ENCODE assay signal across 12 mouse cellular contexts in genomic region chr10:127176756-127177155, GRCm38 (mm10). TPM values are rescaled to one million over a fixed set of nuclear protein-coding genes. Genes with fewer than 3 reads are reported as not detected.
DNase-seq lines count a peak whose midpoint lies in the region; ATAC-seq lines count a peak whose summit lies in the region.
"Had no signal": no experiment of that assay in that cellular context is flagged by ENCODE, and none has a peak within 500 bp of the region (broad histone marks: within the 10 kb centered on the region; RNA-seq: fewer than 3 reads in every experiment).

No protein-coding gene starts in this region.

- no peak overlapping the region for H3K27ac ChIP-seq in forebrain, embryonic 11.5 days (ENCODE audit: low read depth, low read length)
- no peak overlapping the region for H3K27ac ChIP-seq in forebrain, embryonic 15.5 days (replicated peaks)
- H3K27ac ChIP-seq in kidney, embryonic 15.5 days, result no peak overlapping the region
- no peak overlapping the region for H3K27ac ChIP-seq in limb, embryonic 13.5 days
- H3K27ac ChIP-seq: hindbrain, postnatal 0 days had no signal

- peak; percentile 50 for DNase-seq in forebrain, embryonic 11.5 days (ENCODE audit: low spot score)
- no peak for DNase-seq in kidney, adult 11 months
- DNase-seq in ES-CJ7 (ENCODE audit: low read depth, low spot score), result peak; percentile 60
- DNase-seq in urinary bladder, postnatal 36 days (ENCODE audit: low spot score in 2 of 2), result no peak
- DNase-seq in urinary bladder, adult 18-20 months (ENCODE audit: low spot score in 2 of 2), result no peak
- DNase-seq: gastrocnemius, postnatal 25 days; kidney, postnatal 4 days; lung, postnatal 36 days had no signal

- H3K9me3 ChIP-seq in forebrain, embryonic 11.5 days (ENCODE audit: control insufficient read depth, low read length), result no peaks in the 10 kb centered on the region
- no peaks in the 10 kb centered on the region for H3K9me3 ChIP-seq in forebrain, embryonic 15.5 days
- no peaks in the 10 kb centered on the region for H3K9me3 ChIP-seq in kidney, embryonic 15.5 days (replicated peaks)
- H3K9me3 ChIP-seq in limb, embryonic 13.5 days, result no peaks in the 10 kb centered on the region

- peaks cover 43% of the 10 kb centered on the region for H3K27me3 ChIP-seq in forebrain, embryonic 11.5 days (ENCODE audit: control insufficient read depth, insufficient read depth, low read length)
- H3K27me3 ChIP-seq in forebrain, embryonic 15.5 days, result peaks cover 45% of the 10 kb centered on the region
- peaks cover 74% of the 10 kb centered on the region for H3K27me3 ChIP-seq in kidney, embryonic 15.5 days
- peaks cover 65% of the 10 kb centered on the region for H3K27me3 ChIP-seq in limb, embryonic 13.5 days

- 4% methylated on average over 7 of the region's 7 CpGs for WGBS in forebrain, embryonic 11.5 days
- WGBS in forebrain, embryonic 15.5 days, result 8% methylated on average over 7 of the region's 7 CpGs
- 7% methylated on average over 7 of the region's 7 CpGs for WGBS in kidney, embryonic 15.5 days
- WGBS in limb, embryonic 13.5 days, result 7% methylated on average over 7 of the region's 7 CpGs

- no peak overlapping the region for H3K4me2 ChIP-seq in forebrain, embryonic 11.5 days (ENCODE audit: low read depth, low read length, severe bottlenecking)
- no peak overlapping the region for H3K4me2 ChIP-seq in forebrain, embryonic 15.5 days (replicated peaks)
- peak overlapping the region; percentile 75 for H3K4me2 ChIP-seq in kidney, embryonic 15.5 days
- peak overlapping the region; percentile 60 for H3K4me2 ChIP-seq in limb, embryonic 13.5 days (replicated peaks)

- no peak for ATAC-seq in forebrain, embryonic 11.5 days (replicated peaks; ENCODE audit: low FRiP score)
- no peak for ATAC-seq in forebrain, embryonic 15.5 days (replicated peaks)
- no peak for ATAC-seq in kidney, embryonic 15.5 days (replicated peaks; ENCODE audit: low FRiP score)
- no peak for ATAC-seq in limb, embryonic 13.5 days (ENCODE audit: low FRiP score, low read depth)

- H3K36me3 ChIP-seq in forebrain, embryonic 11.5 days (ENCODE audit: control insufficient read depth, insufficient read depth, low read length), result no peaks in the 10 kb centered on the region
- H3K36me3 ChIP-seq in forebrain, embryonic 15.5 days, result no peaks in the 10 kb centered on the region
- no peaks in the 10 kb centered on the region for H3K36me3 ChIP-seq in kidney, embryonic 15.5 days
- H3K36me3 ChIP-seq in limb, embryonic 13.5 days, result peaks cover 1% of the 10 kb centered on the region; the same call in 1 of the 2 replicates

- no peak overlapping the region for H3K9ac ChIP-seq in forebrain, embryonic 11.5 days (ENCODE audit: low read length)
- no peak overlapping the region for H3K9ac ChIP-seq in forebrain, embryonic 15.5 days (replicated peaks)
- H3K9ac ChIP-seq in kidney, embryonic 15.5 days, result no peak overlapping the region
- H3K9ac ChIP-seq in limb, embryonic 13.5 days, result no peak overlapping the region

- H3K4me1 ChIP-seq in forebrain, embryonic 11.5 days (replicated peaks; ENCODE audit: control insufficient read depth, insufficient read depth, low read length), result peaks cover 20% of the 10 kb centered on the region
- H3K4me1 ChIP-seq in forebrain, embryonic 15.5 days, result peaks cover 23% of the 10 kb centered on the region
- H3K4me1 ChIP-seq in kidney, embryonic 15.5 days, result peaks cover 42% of the 10 kb centered on the region
- peaks cover 28% of the 10 kb centered on the region for H3K4me1 ChIP-seq in limb, embryonic 13.5 days

- H3K4me3 ChIP-seq in forebrain, embryonic 11.5 days (ENCODE audit: low read depth, low read length), result no peak overlapping the region
- H3K4me3 ChIP-seq in forebrain, embryonic 15.5 days, result no peak overlapping the region
- peak overlapping the region; percentile 18; the same call in 1 of the 2 replicates for H3K4me3 ChIP-seq in kidney, embryonic 15.5 days (replicated peaks)
- H3K4me3 ChIP-seq in limb, embryonic 13.5 days, result 0 out of 2 replicates have a peak overlapping the region, but pooled peaks have one; percentile 10

RNA-seq across cellular contexts. Expression of gene Slc26a10, which starts 3.7 kb away (rescaled TPM):
- 0.93 and 1.1 TPM in 2 replicates for polyA plus RNA-seq in forebrain, embryonic 11.5 days (2014; fragmentation: Nextera tagmentation; extraction: Ambion mirVana)
- polyA plus RNA-seq in forebrain, embryonic 15.5 days (2015; fragmentation: Nextera tagmentation; extraction: Ambion mirVana), result 1.4 and 2.1 TPM in 2 replicates
- polyA plus RNA-seq in kidney, embryonic 15.5 days (2015; fragmentation: Nextera tagmentation; extraction: Ambion mirVana), result 3.1 and 3.3 TPM in 2 replicates
- polyA plus RNA-seq in limb, embryonic 13.5 days (2015; fragmentation: Nextera tagmentation; extraction: Ambion mirVana), result 1.4 and 1.6 TPM in 2 replicates

RNA-seq across cellular contexts. Expression of gene B4galnt1, which starts 11.7 kb away (rescaled TPM):
- polyA plus RNA-seq in forebrain, embryonic 11.5 days (2014; fragmentation: Nextera tagmentation; extraction: Ambion mirVana), result 7.8 and 8.4 TPM in 2 replicates
- 35.1 and 36.7 TPM in 2 replicates for polyA plus RNA-seq in forebrain, embryonic 15.5 days (2015; fragmentation: Nextera tagmentation; extraction: Ambion mirVana)
- polyA plus RNA-seq in kidney, embryonic 15.5 days (2015; fragmentation: Nextera tagmentation; extraction: Ambion mirVana), result 7.5 and 7.7 TPM in 2 replicates
- 6.2 and 6.9 TPM in 2 replicates for polyA plus RNA-seq in limb, embryonic 13.5 days (2015; fragmentation: Nextera tagmentation; extraction: Ambion mirVana)

RNA-seq across cellular contexts. Expression of gene Arhgef25, which starts 13.1 kb away (rescaled TPM):
- 31.6 and 33.5 TPM in 2 replicates for polyA plus RNA-seq in forebrain, embryonic 11.5 days (2014; fragmentation: Nextera tagmentation; extraction: Ambion mirVana)
- 31.4 and 32.3 TPM in 2 replicates for polyA plus RNA-seq in forebrain, embryonic 15.5 days (2015; fragmentation: Nextera tagmentation; extraction: Ambion mirVana)
- 40.6 and 52.6 TPM in 2 replicates for polyA plus RNA-seq in kidney, embryonic 15.5 days (2015; fragmentation: Nextera tagmentation; extraction: Ambion mirVana)
- 108 and 111 TPM in 2 replicates for polyA plus RNA-seq in limb, embryonic 13.5 days (2015; fragmentation: Nextera tagmentation; extraction: Ambion mirVana)

RNA-seq across cellular contexts. Expression of gene Dtx3, which starts 18.8 kb away (rescaled TPM):
- 157 and 170 TPM in 2 replicates for polyA plus RNA-seq in forebrain, embryonic 11.5 days (2014; fragmentation: Nextera tagmentation; extraction: Ambion mirVana)
- 211 and 222 TPM in 2 replicates for polyA plus RNA-seq in forebrain, embryonic 15.5 days (2015; fragmentation: Nextera tagmentation; extraction: Ambion mirVana)
- polyA plus RNA-seq in kidney, embryonic 15.5 days (2015; fragmentation: Nextera tagmentation; extraction: Ambion mirVana), result 100 and 129 TPM in 2 replicates
- polyA plus RNA-seq in limb, embryonic 13.5 days (2015; fragmentation: Nextera tagmentation; extraction: Ambion mirVana), result 169 and 173 TPM in 2 replicates

RNA-seq across cellular contexts. Expression of gene Pip4k2c, which starts 34.6 kb away (rescaled TPM):
- 16.4 and 17.2 TPM in 2 replicates for polyA plus RNA-seq in forebrain, embryonic 11.5 days (2014; fragmentation: Nextera tagmentation; extraction: Ambion mirVana)
- 24.9 and 26.1 TPM in 2 replicates for polyA plus RNA-seq in forebrain, embryonic 15.5 days (2015; fragmentation: Nextera tagmentation; extraction: Ambion mirVana)
- 41.1 and 43.5 TPM in 2 replicates for polyA plus RNA-seq in kidney, embryonic 15.5 days (2015; fragmentation: Nextera tagmentation; extraction: Ambion mirVana)
- polyA plus RNA-seq in limb, embryonic 13.5 days (2015; fragmentation: Nextera tagmentation; extraction: Ambion mirVana), result 27.6 and 29.1 TPM in 2 replicates

Comparison
In these comparisons a context has a peak if more than half of its experiments do, and no peak if none do; other contexts are left out.
1. DNase-seq: peak in forebrain, embryonic 11.5 days (single experiment) and ES-CJ7 (single experiment); none in kidney, adult 11 months (single experiment), urinary bladder, postnatal 36 days (0 of 2) and urinary bladder, adult 18-20 months (0 of 2).
2. H3K4me2 ChIP-seq: peak in kidney, embryonic 15.5 days (single experiment) and limb, embryonic 13.5 days (single experiment); none in forebrain, embryonic 11.5 days (single experiment) and forebrain, embryonic 15.5 days (single experiment).
3. H3K4me3 ChIP-seq: peak in kidney, embryonic 15.5 days (single experiment) and limb, embryonic 13.5 days (single experiment); none in forebrain, embryonic 11.5 days (single experiment) and forebrain, embryonic 15.5 days (single experiment).